Mouse (Mus musculus): ENCODE measurements around the gene Ccdc157.
A peak's percentile ranks its signal among the peaks of the same experiment; 100 is the strongest.

The Ccdc157 gene

DNA sequence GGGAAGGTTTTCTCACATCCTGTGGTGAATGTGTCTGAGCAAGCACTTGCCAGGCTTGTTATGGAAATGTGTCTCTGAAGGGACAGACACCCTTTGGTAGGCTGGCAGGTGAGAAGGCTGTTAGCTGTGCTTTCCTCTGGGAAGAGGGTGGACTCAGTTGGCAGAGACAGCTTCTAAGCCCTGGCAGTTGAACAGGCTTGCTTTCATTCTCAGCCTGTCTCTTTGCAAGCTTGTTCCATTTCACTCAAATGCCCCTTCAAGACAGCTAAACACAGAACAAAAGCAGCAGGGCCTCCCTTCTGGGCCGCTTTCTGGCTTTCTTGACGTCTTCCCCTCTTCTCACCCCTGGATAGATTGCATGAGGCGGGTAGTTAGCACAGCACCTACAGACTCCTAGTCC, 60.6 kb downstream of the Ccdc157 start:
- no peak for DNase-seq (ENCODE audit: low spot score)

DNA sequence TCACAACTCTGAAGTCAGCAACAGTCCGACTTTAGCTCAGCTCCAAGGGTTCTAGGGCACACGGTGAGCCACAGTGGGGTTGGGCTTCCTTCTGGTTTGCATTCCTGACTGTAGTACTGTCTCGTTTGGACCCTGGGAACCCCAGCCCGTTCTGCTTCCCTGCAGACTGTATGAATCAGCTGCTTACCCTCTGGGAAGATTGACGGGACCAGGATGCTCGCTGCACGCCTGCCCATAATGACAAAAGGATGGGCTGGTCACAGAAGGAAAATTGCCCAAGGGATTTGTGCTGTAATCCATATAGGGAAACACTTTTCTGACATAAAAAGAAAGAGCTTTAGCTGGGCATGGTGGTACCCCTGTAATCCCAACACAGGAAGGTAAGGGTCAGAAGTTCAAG, 61.3 kb downstream of the Ccdc157 start:
- no peak for DNase-seq (ENCODE audit: low spot score)

DNA sequence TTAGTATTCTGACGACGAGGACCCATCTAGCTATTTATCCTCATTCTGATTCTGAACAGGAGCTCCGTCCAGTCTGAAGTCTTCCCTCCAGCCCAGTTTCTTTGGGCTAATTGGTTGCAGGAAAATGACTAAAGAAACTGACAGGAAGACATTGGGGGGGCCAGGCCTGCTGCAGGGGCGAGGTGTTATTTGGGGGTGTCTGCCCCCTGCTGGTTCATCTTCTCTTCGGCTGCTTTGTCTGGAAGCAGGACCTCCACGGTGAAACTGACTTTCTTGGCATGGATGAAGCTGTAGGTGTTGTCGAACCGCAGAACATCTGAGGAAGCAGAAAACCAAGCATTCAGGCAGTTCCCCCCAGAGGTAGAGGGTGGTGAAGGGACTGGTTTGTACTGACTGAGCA, 62.0 kb downstream of the Ccdc157 start:
- no peak for DNase-seq (ENCODE audit: low spot score)

GRCm38 (mm10) chr11:4097091-4097621, 62.9 kb downstream of the Ccdc157 start:
- DNase-seq (ENCODE audit: low spot score): no peak

DNA sequence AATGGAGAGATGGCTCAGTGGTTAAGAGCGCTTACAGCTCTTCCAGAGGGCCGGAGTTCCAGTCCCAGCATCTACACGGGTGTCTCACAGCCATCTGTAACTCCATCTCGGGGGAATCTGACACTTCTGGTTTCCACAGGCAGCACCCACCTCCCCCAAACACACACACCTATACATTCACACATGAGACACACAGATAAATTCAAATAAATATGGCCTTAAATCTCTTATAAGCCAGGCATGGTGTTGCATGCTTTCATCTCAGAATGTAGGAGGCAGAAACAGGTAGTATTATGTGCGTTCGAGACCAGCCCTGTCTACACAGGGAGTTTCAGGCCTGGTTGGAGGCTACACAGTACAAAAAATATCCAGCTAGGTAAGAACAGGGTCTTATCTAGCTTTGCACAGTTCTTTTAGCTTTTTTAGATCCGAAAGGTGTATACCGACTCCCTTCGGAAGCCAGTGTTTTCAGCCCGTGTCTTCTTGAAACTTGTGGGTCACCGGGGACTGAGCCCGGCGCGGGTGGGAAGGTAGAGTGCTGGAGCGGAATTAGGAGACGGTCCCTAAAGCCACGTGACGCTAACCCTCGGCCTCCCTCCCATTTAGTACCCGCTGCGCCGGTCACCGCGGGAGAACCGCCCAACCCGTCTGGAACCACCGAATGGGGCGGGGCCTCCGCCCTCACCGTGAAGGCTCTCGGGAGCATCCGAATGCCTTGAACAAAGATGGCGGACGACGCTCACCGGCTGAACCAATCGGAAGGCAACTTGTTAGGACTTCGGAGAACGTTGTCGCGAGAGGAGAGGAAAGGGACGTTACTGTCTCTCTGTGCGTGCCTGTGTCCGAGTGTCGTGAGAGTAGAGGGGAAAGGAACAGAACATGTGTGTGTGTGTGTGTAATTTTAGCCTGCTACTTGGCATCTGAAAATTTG, 63.8 kb downstream of the Ccdc157 start:
- peak; percentile 97 for DNase-seq (ENCODE audit: low spot score)

DNA sequence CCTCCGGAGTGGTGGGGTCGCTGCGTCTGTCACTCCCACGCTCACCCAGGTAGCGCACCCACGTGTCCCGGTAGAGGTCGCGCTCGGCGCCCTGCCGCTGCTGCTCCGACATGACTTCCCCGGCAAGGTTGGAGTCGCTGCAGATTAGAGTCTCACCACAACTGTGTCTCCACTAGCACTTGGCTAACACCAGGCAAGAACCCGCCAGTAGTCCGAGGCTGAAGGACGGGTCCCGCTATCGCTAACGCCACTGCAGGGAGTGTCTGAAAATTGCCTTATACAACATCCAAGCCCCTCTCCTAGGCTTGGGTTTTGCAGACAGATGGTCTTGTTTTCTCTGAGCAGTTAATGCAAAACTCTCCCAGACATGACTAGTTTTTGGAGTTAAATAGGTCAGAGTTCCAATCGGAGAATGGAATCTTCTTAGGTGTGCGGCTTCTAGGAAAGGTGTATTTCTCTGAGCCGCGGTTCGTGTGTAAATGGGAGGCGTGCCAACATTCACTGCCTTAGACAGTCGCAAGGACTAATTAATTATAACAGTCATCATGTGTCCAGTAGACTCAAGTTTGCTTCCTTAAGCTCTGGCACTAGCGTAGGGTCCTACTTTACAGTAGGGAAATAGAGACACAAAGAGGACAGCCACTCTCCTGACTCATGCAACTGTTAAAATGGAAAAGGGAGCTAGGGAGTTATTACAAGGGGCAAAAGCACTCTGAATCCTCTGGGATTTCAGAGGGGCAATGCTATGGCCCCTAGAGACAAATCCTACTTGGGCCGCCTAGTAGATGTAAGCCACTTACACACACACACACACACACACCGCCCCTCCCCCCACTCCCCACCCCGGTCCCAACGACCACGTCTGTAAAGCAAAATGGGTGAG, 64.7 kb downstream of the Ccdc157 start, which contains the start of gene Mtfp1:
Mtfp1 (minus strand) TSS at position 275 of the 883 bp plus-strand sequence.
- DNase-seq (ENCODE audit: low spot score): no peak

DNA sequence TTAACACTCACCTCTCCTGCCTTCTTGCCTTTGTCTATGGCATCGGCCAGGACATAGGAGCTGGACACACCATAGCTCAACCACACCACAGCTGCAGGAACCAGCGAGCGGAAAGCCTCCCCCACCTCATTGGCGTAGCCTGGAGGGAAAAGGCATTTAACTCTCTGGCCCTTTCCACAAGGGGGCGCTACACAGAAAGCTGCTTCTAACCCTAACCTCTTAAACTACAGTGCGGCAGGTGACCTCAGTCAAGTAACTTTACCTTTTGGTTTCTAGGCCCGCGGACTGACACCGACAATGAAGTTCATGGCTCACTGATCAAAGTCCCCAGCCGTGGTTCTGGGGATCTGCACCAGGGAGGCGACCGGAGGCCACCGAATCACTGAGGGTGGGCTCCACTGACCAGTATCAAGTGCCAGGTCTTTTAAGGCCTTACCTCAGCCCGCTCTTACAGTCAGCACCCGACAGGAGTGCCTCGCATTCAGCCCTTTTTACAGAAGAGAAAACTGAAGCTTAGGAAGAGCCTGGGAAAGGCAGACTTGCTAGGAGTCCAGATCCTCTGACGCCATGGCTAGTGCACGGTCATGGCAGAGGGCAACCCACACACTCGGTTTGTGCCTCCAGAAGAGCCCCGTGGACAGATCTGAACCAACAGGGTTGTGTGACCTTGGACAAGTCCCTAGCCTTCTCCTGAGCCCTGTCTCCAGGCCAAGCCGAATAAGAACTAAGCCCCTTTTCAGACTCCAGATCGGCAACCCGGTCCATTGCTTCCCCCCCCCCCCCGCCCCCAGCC, 65.5 kb downstream of the Ccdc157 start:
- DNase-seq (ENCODE audit: low spot score): no peak

- DNase-seq (ENCODE audit: low spot score): no peak
Observed at GRCm38 (mm10) chr11:4093459-4094377, 66.4 kb downstream of the Ccdc157 start.

All from left cerebral cortex, adult 11 months (tissue).